Mouse (Mus musculus) heart, postnatal 0 days (tissue): ENCODE data around the gene Stx4a.

Source experiments
- CTCF ChIP-seq: IDR thresholded peaks from 2 replicates; pipeline ENCODE4 v1.5.1; 2016; ENCODE audit warnings: antibody characterized with exemption, control low read depth, low read depth
- EP300 ChIP-seq: IDR thresholded peaks from 2 replicates; pipeline ENCODE4 v1.6.1; 2016; ENCODE audit warnings: antibody characterized with exemption, low read depth

GRCm38 (mm10) chr7:127875627-127876001 is 51.5 kb downstream of the Stx4a start:
- no peak for TF ChIP-seq EP300
- TF ChIP-seq CTCF: no peak
